Mouse (Mus musculus) activated CD4-positive, CD25-positive, alpha-beta regulatory T cell, adult 4 months (primary cell): ENCODE data around the gene Nedd1. TPM values are rescaled to one million over a fixed set of nuclear protein-coding genes. Genes with fewer than 3 reads are reported as not detected.

Experiments
- ATAC-seq: one replicate; pipeline ENCODE4 v1.8.0; 2017
- polyA plus RNA-seq, 2 experiments: library from polyadenylated mRNA; unstranded; fragments of 100-300 nt; shearing (Covaris generic); gene quantifications; one replicate each; pipeline ENCODE4 v1.2.1; 2017

The Nedd1 gene
- polyA plus RNA-seq = 10 to 100 TPM; 28.2 to 41.1 TPM

GRCm38 (mm10) chr10:92721771-92722619 lies at the start of gene Nedd1:
Nedd1 (minus strand) TSS chr10:92722420.
- ATAC-seq = peak; percentile 98

GRCm38 (mm10) chr10:92754359-92754758 lies 32.1 kb upstream of the Nedd1 start:
- no peak for ATAC-seq

DNA sequence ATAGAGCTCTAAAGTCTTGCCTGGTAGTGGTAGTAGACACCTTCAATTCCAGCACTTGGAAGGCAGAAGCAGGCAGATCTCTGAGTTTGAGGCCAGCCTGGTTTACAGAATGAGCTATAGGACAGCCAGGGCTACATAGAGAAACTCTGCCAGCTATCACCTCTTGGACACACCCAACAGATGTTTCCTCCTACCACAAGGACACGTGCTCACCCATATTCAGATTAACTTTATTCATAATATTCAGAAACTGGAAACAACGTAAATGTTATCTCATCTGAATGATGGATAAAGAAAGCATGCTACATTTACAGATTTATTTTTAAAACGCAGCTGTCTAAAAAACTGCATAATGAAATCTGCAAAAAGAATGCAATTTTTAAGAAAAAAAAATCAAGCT lies 8.1 kb upstream of the Nedd1 start:
- no peak for ATAC-seq

DNA sequence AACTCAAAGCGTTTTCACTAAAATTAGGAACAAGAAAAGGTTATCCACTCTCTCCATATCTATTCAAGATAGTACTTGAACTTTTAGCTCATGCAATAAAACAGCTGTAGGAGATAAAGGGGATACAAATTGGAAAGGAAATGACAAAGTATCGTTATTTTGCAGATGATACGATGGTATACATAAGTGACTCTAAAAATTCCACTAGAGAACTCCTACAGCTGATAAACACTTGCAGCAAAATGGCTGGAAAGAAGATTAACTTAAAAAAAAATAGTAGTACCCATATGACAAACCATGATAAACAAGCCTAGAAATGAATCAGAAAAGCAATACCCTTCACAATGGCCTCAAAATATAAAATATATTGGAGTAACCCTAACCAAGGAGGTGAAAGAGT lies 6.5 kb upstream of the Nedd1 start:
- ATAC-seq = no peak

- peak; percentile 4 for ATAC-seq
Measured at GRCm38 (mm10) chr10:92722620-92722988, 384 bp upstream of the Nedd1 start.

- no peak for ATAC-seq
Measured at GRCm38 (mm10) chr10:92699032-92699431, 23.2 kb downstream of the Nedd1 start.

DNA sequence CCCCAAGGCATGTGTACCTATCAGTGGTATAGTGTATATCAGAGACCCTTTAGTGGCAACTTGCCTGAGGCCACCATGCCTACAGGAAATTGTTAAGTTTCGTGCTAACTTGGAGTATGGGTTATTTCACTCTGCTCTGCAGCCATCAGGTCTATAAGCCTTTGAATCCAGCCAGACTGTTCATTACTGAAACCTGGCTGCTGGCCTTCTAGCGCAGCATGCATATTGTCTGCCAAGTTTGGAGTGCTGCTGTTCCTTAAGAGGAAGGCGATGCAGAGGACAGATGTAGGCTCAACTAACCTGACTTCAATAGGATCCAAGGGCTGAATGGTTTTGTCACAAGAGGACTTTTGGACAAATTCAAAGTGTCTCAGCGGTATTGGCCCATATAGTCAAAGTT lies 47.2 kb downstream of the Nedd1 start:
- ATAC-seq = no peak

GRCm38 (mm10) chr10:92671906-92672305 lies 50.3 kb downstream of the Nedd1 start:
- ATAC-seq = no peak

- no peak for ATAC-seq
Measured at GRCm38 (mm10) chr10:92665287-92665686, 56.9 kb downstream of the Nedd1 start.

DNA sequence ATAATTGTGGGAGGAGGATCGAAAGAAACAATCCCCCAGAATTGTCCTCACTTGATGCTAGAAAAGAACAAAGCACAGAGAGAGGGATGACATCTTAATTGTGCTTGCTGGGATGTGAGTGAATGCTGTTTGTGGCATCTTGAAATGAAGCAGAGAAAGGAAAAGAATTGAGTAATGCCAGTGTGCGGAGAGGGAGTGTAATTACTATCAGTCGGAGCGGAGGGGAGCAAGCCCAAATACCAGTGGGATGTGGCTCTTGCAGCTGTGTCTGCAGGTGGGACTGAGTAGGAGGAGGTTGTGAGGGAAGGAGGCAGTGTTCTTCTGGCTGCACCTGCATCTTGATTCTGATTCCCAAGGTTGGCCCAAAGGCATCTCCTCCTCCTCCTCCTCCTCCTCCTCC lies 69.0 kb downstream of the Nedd1 start:
- no peak for ATAC-seq

- ATAC-seq = no peak
Measured at GRCm38 (mm10) chr10:92652399-92652920, 69.8 kb downstream of the Nedd1 start.

DNA sequence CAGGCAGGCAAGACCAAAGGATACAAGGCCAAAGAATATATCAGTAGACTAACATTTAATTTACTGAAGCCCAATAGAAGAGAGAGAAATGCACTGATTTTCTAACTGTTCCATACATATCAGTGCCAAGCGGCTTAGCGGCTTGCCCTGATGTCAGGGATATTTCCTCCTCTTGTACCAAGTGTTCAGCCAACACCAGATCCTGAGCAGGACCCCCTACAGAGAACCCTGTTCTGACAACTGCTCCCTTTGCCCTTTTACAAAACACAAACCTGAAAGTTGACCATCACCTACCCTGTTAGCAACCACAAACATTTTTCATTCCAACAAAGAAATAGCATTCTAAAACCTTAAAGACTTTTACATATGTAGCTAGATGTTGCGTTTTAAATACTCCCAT lies 71.0 kb downstream of the Nedd1 start:
- ATAC-seq = no peak

GRCm38 (mm10) chr10:92649096-92649495 lies 73.1 kb downstream of the Nedd1 start:
- no peak for ATAC-seq

GRCm38 (mm10) chr10:92647691-92648090 lies 74.5 kb downstream of the Nedd1 start:
- no peak for ATAC-seq

DNA sequence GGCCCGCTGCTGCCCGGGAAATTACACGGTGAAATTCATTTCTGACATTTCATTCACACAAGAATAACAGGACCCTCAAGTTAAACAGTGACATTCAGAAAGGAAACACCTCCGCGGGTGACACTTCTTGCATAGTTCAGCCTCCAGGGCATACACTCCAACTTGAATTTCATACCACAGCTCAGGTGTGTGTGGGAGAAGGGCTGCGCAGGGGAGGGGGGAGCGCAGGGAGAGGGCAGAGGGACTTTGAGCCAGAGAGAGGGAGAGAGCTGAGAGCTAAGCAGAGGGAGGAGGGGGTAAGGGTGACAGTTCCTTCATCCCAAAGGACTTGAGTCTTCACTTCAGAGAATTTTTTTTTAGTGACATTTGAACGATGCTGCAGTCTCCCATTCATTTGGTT lies 78.2 kb downstream of the Nedd1 start:
- no peak for ATAC-seq

GRCm38 (mm10) chr10:92641032-92641431 lies 81.2 kb downstream of the Nedd1 start:
- no peak for ATAC-seq
